Mouse (Mus musculus) intestine, embryonic 16.5 days (tissue): ENCODE data around the gene Ccdc85c. TPM values are rescaled to one million over a fixed set of nuclear protein-coding genes. Genes with fewer than 3 reads are reported as not detected.

ENCODE experiments used
- ATAC-seq: fragments of 200-750 bp; cut with Nextera tagmentation; 2 replicates; pipeline ENCODE4 v1.8.0; 2017; ENCODE audit warnings: moderate TSS enrichment, moderate library complexity
- H3K27ac ChIP-seq: fragments of 300-500 bp; sonication (generic); 2 replicates; pipeline ENCODE4 v1.5.1; 2014; ENCODE audit warnings: mild to moderate bottlenecking, low read length
- H3K27me3 ChIP-seq: fragments of 300-500 bp; sonication (generic); replicated peaks from 2 replicates; pipeline ENCODE4 v1.6.1; 2014; ENCODE audit warnings: low read length, control low read depth, mixed read lengths; ENCODE audit not compliant: control insufficient read depth, insufficient read depth
- H3K36me3 ChIP-seq: fragments of 300-500 bp; sonication (generic); 2 replicates; pipeline ENCODE4 v1.6.1; 2014; ENCODE audit warnings: low read length, control low read depth; ENCODE audit not compliant: control insufficient read depth, insufficient read depth
- H3K4me1 ChIP-seq: fragments of 300-500 bp; sonication (generic); 2 replicates; pipeline ENCODE4 v1.6.1; 2014; ENCODE audit warnings: low read length, control low read depth, mixed read lengths; ENCODE audit not compliant: control insufficient read depth, insufficient read depth
- H3K4me2 ChIP-seq: fragments of 300-500 bp; sonication (generic); 2 replicates; pipeline ENCODE4 v1.6.1; 2014; ENCODE audit warnings: low read depth, low read length, control low read depth
- H3K4me3 ChIP-seq: fragments of 300-500 bp; sonication (generic); 2 replicates; pipeline ENCODE4 v1.5.1; 2014; ENCODE audit warnings: mild to moderate bottlenecking, low read length
- H3K9ac ChIP-seq: fragments of 300-500 bp; sonication (generic); 2 replicates; pipeline ENCODE4 v1.6.1; 2014; ENCODE audit warnings: low read depth, low read length
- H3K9me3 ChIP-seq: fragments of 300-500 bp; sonication (generic); 2 replicates; pipeline ENCODE4 v1.6.1; 2016; ENCODE audit warnings: low read length, control low read depth; ENCODE audit not compliant: control insufficient read depth
- WGBS: fragments of 180-500 bp; shearing (Covaris S2); extraction: QIAGEN DNeasy Blood & Tissue Kit; methylation state at CpG from one replicate; pipeline ENCODE4 v1.1.7; 2014; 5-methylcytosine and 5-hydroxymethylcytosine counted together
- polyA plus RNA-seq: library from polyadenylated mRNA; unstranded; fragments of >200 nt; fragmentation: Nextera tagmentation; extraction: Ambion mirVana; gene quantifications from 2 replicates; pipeline ENCODE4 v1.2.1, GENCODE M21; 2015

Gene Ccdc85c
- polyA plus RNA-seq, 1 experiment from 2014 or later, result 4.8 TPM

- Histone ChIP-seq H3K9me3 (no peaks in the 10 kb centered on the region), H3K9ac (peak within 1 kb of the TSS; percentile 96), H3K27ac (peak within 1 kb of the TSS; percentile 96), H3K36me3 (no peaks in the 10 kb centered on the region), H3K27me3 (no peaks in the 10 kb centered on the region), H3K4me1 (peaks cover 25% of the 10 kb centered on the region), H3K4me3 (peak within 1 kb of the TSS; percentile 97), H3K4me2 (peak within 1 kb of the TSS; percentile 89)
- under 1% methylated on average over 82 of the region's 82 CpGs for WGBS
- ATAC-seq, result peak; percentile 97
Observed at GRCm38 (mm10) chr12:108179321-108180266, 95.6 kb downstream of the Ccdc85c start, which contains the start of gene Ccnk. Ccnk (plus strand) TSS chr12:108179579.

- peak within 1 kb of the TSS; percentile 89 for H3K4me2 ChIP-seq
- peaks cover 25% of the 10 kb centered on the region for H3K4me1 ChIP-seq
- 0% methylated on average over 9 of the region's 9 CpGs for WGBS
- H3K9me3 ChIP-seq, result no peaks in the 10 kb centered on the region
- H3K27ac ChIP-seq, result peak within 1 kb of the TSS; percentile 96
- no peaks in the 10 kb centered on the region for H3K27me3 ChIP-seq
- ATAC-seq, result no peak
- H3K9ac ChIP-seq, result peak within 1 kb of the TSS; percentile 96
- H3K36me3 ChIP-seq, result no peaks in the 10 kb centered on the region
- peak within 1 kb of the TSS; percentile 97 for H3K4me3 ChIP-seq
Observed at GRCm38 (mm10) chr12:108179246-108179320, 96.1 kb downstream of the Ccdc85c start, which contains the start of gene Setd3. Setd3 (minus strand) TSS chr12:108179314.

- H3K4me1 ChIP-seq, result peaks cover 25% of the 10 kb centered on the region
- under 1% methylated on average over 89 of the region's 103 CpGs for WGBS
- no peaks in the 10 kb centered on the region for H3K27me3 ChIP-seq
- H3K9ac ChIP-seq, result peak overlapping the region; percentile 96
- ATAC-seq, result peak; percentile 78
- peak overlapping the region; percentile 96 for H3K27ac ChIP-seq
- H3K9me3 ChIP-seq, result no peaks in the 10 kb centered on the region
- peak overlapping the region; percentile 97 for H3K4me3 ChIP-seq
- H3K36me3 ChIP-seq, result no peaks in the 10 kb centered on the region
- H3K4me2 ChIP-seq, result peak overlapping the region; percentile 67
Observed at GRCm38 (mm10) chr12:108178331-108179245, 96.6 kb downstream of the Ccdc85c start.

GRCm38 (mm10) chr12:108176366-108176765, 98.9 kb downstream of the Ccdc85c start:
- H3K9ac ChIP-seq, result no peak overlapping the region
- no peak overlapping the region for H3K4me2 ChIP-seq
- H3K9me3 ChIP-seq, result no peaks in the 10 kb centered on the region
- H3K27me3 ChIP-seq, result no peaks in the 10 kb centered on the region
- peaks cover 30% of the 10 kb centered on the region for H3K4me1 ChIP-seq
- peak overlapping the region; percentile 23; the same call in 1 of the 2 replicates for H3K27ac ChIP-seq
- ATAC-seq, result no peak
- 61% methylated on average over 3 of the region's 3 CpGs for WGBS
- no peaks in the 10 kb centered on the region for H3K36me3 ChIP-seq
- no peak overlapping the region for H3K4me3 ChIP-seq

- H3K27me3 ChIP-seq, result no peaks in the 10 kb centered on the region
- H3K9ac ChIP-seq, result no peak overlapping the region
- H3K9me3 ChIP-seq, result no peaks in the 10 kb centered on the region
- ATAC-seq, result no peak
- 58% methylated on average over 8 of the region's 8 CpGs for WGBS
- no peaks in the 10 kb centered on the region for H3K36me3 ChIP-seq
- H3K4me3 ChIP-seq, result no peak overlapping the region
- no peak overlapping the region for H3K4me2 ChIP-seq
- no peak overlapping the region for H3K27ac ChIP-seq
- H3K4me1 ChIP-seq, result peaks cover 27% of the 10 kb centered on the region
Observed at GRCm38 (mm10) chr12:108174606-108175505, 100.4 kb downstream of the Ccdc85c start.

GRCm38 (mm10) chr12:108172639-108173038, 102.6 kb downstream of the Ccdc85c start:
- Histone ChIP-seq H3K4me1 (peaks cover 30% of the 10 kb centered on the region), H3K9ac (no peak overlapping the region), H3K36me3 (no peaks in the 10 kb centered on the region), H3K4me3 (no peak overlapping the region), H3K9me3 (no peaks in the 10 kb centered on the region), H3K27ac (no peak overlapping the region), H3K4me2 (no peak overlapping the region), H3K27me3 (no peaks in the 10 kb centered on the region)
- no peak for ATAC-seq
- 63% methylated on average over 4 of the region's 4 CpGs for WGBS

- Histone ChIP-seq H3K27ac (no peak overlapping the region), H3K4me2 (no peak overlapping the region), H3K4me1 (peaks cover 21% of the 10 kb centered on the region), H3K36me3 (no peaks in the 10 kb centered on the region), H3K9me3 (no peaks in the 10 kb centered on the region), H3K4me3 (no peak overlapping the region), H3K27me3 (no peaks in the 10 kb centered on the region), H3K9ac (no peak overlapping the region)
- no peak for ATAC-seq
Observed at GRCm38 (mm10) chr12:108171336-108171735, 103.9 kb downstream of the Ccdc85c start.

- Histone ChIP-seq H3K4me1 (peaks cover 16% of the 10 kb centered on the region), H3K4me3 (no peak overlapping the region)
- 89% methylated on average over 3 of the region's 3 CpGs for WGBS
Observed at GRCm38 (mm10) chr12:108170467-108170866, 104.8 kb downstream of the Ccdc85c start.

GRCm38 (mm10) chr12:108168909-108169308, 106.3 kb downstream of the Ccdc85c start:
- 67% methylated on average over 3 of the region's 3 CpGs for WGBS
- Histone ChIP-seq H3K4me3 (no peak overlapping the region), H3K9me3 (no peaks in the 10 kb centered on the region), H3K36me3 (no peaks in the 10 kb centered on the region), H3K9ac (no peak overlapping the region), H3K27ac (no peak overlapping the region), H3K4me2 (no peak overlapping the region), H3K27me3 (no peaks in the 10 kb centered on the region), H3K4me1 (peaks cover 16% of the 10 kb centered on the region)
- ATAC-seq, result no peak

More at GRCm38 (mm10) chr12:108170467-108170866, 104.8 kb downstream of the Ccdc85c start:
- no peaks in the 10 kb centered on the region for H3K36me3 ChIP-seq
- no peak overlapping the region for H3K27ac ChIP-seq
- no peak overlapping the region for H3K9ac ChIP-seq
- no peak for ATAC-seq
- H3K9me3 ChIP-seq, result no peaks in the 10 kb centered on the region
- no peak overlapping the region for H3K4me2 ChIP-seq
- no peaks in the 10 kb centered on the region for H3K27me3 ChIP-seq
